Mouse (Mus musculus) heart, adult 11 months (tissue): ENCODE results near the gene Cetn3.

Experiments used
- DNase-seq: peaks from one replicate; pipeline ENCODE4 v3.0.0; 2022

Cetn3 gene

GRCm38 (mm10) chr13:81782971-81783404 is at the start of gene Cetn3:
Gene Cetn3, plus strand, starts transcription at chr13:81783077.
- DNase-seq: peak; percentile 100

- DNase-seq: no peak
Measured at GRCm38 (mm10) chr13:81736606-81737005, 46.3 kb upstream of the Cetn3 start.

- DNase-seq: no peak
Measured at GRCm38 (mm10) chr13:81740898-81741297, 42.0 kb upstream of the Cetn3 start.

- no peak for DNase-seq
Measured at GRCm38 (mm10) chr13:81743391-81744091, 39.3 kb upstream of the Cetn3 start.

- no peak for DNase-seq
Measured at GRCm38 (mm10) chr13:81744092-81744396, 38.8 kb upstream of the Cetn3 start.

- DNase-seq: peak; percentile 90
Measured at GRCm38 (mm10) chr13:81754878-81755277, 28.0 kb upstream of the Cetn3 start.

- DNase-seq: no peak
Measured at GRCm38 (mm10) chr13:81755324-81755723, 27.6 kb upstream of the Cetn3 start.

GRCm38 (mm10) chr13:81757058-81757660 is 25.7 kb upstream of the Cetn3 start:
- peak; percentile 89 for DNase-seq

GRCm38 (mm10) chr13:81760379-81760778 is 22.5 kb upstream of the Cetn3 start:
- DNase-seq: no peak

- peak; percentile 71 for DNase-seq
Measured at GRCm38 (mm10) chr13:81761566-81762186, 21.2 kb upstream of the Cetn3 start.

- no peak for DNase-seq
Measured at GRCm38 (mm10) chr13:81764173-81764572, 18.7 kb upstream of the Cetn3 start.

- DNase-seq: peak; percentile 84
Measured at GRCm38 (mm10) chr13:81767038-81767659, 15.7 kb upstream of the Cetn3 start.

- DNase-seq: no peak
Measured at GRCm38 (mm10) chr13:81776217-81776616, 6.7 kb upstream of the Cetn3 start.

- DNase-seq: no peak
Measured at GRCm38 (mm10) chr13:81782475-81782874, 402 bp upstream of the Cetn3 start.

- DNase-seq: peak; percentile 100
Measured at GRCm38 (mm10) chr13:81783405-81784342, 797 bp downstream of the Cetn3 start.

GRCm38 (mm10) chr13:81785766-81786480 is 3.0 kb downstream of the Cetn3 start:
- DNase-seq: no peak

GRCm38 (mm10) chr13:81790160-81790559 is 7.3 kb downstream of the Cetn3 start:
- no peak for DNase-seq

GRCm38 (mm10) chr13:81791861-81792260 is 9.0 kb downstream of the Cetn3 start:
- no peak for DNase-seq

- no peak for DNase-seq
Measured at GRCm38 (mm10) chr13:81793850-81794249, 11.0 kb downstream of the Cetn3 start.

GRCm38 (mm10) chr13:81801121-81801520 is 18.2 kb downstream of the Cetn3 start:
- DNase-seq: no peak

GRCm38 (mm10) chr13:81803713-81804112 is 20.8 kb downstream of the Cetn3 start:
- DNase-seq: no peak

GRCm38 (mm10) chr13:81822750-81823149 is 39.9 kb downstream of the Cetn3 start:
- DNase-seq: no peak
